Mouse (Mus musculus): ENCODE measurements around the gene Hfe2.
"Not testable (repeated sequence)": the region's sequence is repeated elsewhere in the genome, so short reads cannot be mapped to it uniquely, and the experiment has no call there.

Gene Hfe2

DNA sequence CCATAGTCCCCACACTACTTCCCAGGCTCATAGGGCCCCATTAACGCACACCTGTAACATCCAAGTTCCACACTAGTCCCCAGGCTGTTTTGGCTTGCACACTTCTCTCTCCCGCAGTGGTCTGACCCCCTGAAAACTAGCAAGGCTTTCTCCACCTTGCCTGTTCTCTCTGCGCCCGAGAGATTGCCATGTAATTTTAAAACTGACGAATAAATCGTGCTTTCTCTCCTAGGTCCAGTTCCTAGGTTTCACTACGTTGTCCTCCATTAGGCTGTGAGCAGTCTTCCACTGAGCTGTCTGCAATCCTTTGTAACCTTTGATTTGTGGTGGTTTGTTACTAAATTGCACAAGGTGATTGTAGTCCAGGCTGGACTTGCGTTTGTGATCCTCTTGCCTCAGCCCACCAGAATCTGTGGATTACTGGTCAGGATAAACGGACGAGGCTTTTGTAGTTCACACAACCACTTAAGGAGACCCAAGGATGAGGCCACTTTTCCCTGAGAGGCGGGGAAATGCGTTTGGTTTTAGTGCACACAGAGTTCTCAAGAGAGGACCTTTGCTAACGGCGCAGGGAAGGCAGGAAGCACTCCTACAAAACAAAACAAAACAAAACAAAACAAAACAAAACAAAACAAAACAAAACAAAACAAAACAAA, 28.2 kb upstream of the Hfe2 start:
- DNase-seq: peak; percentile 14

GRCm38 (mm10) chr3:96497451-96498028, 27.4 kb upstream of the Hfe2 start:
- DNase-seq: peak; percentile 89

DNA sequence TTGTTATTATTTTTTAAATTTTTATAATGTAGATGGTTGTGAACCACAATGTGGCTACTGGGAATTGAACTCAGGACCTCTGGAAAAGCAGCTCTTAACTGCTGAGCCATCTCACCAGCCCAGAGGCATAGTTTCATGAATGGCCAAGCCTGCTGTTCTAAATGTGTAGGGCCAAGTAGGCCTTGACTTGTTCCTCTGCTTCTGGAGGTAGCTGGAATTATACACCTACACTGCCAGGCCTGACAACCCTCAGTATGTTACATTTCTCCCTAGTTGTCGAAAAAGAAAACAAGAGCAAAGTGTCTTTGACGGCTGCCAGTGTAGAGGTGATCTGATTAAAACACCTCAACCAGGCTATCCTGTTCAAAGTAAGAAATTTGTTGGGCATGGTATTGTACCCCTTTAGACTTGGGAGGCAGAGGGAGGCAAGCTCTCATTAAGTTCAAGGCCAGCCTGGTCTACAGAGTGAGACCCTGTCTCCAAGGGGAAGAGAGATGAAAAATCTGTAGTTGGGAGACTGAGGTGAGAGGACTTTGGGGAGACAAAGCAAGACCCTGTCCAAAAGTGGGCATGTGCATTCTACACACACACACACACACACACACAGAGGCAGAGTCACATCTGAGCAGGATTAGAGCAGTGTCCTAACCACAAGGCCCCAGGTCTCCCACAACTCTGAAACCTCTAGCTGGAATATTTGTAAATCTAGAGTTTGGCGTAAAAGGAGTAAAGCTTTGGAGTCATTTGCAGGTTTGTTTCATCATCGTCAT, 26.3 kb upstream of the Hfe2 start:
- no peak for DNase-seq

GRCm38 (mm10) chr3:96499481-96500288, 25.3 kb upstream of the Hfe2 start:
- DNase-seq: peak; percentile 85

DNA sequence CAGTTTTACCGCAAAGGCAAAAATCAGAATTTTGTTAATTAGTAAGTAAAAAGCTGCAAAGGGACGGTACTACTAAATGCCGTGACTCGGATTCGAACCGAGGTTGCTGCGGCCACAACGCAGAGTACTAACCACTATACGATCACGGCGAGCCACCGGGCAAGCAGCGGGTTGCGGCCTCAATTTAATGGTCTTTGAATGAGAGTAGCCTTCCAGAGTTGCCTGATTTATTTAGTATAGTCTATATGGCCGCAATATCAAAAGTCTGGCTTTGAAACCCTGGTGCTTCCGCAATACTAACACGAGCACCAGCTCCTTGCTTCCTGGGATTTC, 24.7 kb upstream of the Hfe2 start:
- DNase-seq: peak; percentile 92

DNA sequence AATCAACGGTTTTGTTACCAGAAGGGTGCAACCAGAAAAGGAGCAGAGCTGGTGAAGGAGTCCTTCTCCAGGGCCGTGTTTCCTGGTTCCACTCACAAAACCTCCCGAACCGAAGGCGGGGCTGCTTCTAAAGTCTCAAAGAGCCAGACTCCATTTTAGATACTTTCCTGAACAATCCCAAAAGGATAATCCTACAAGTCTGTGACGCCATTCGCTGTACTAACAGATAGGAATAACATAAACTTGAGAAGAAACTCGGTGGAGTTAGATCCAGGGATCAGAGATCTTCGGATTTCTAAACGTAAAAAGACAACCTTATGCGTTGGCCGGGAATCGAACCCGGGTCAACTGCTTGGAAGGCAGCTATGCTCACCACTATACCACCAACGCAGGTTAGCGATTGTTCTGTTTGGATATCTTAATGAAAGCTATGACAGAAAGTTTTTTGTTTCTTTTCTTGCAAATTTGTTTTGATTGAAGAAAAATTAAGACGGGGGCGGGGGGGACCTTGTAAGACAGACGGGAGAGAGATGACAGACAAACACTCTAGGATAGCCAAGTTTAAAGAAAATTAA, 24.2 kb upstream of the Hfe2 start:
- peak; percentile 92 for DNase-seq

GRCm38 (mm10) chr3:96501391-96502115, 23.4 kb upstream of the Hfe2 start:
- DNase-seq: peak; percentile 88

- peak; percentile 29 for DNase-seq
These were observed 22.5 kb upstream of the Hfe2 start for GRCm38 (mm10) chr3:96502181-96503082.

GRCm38 (mm10) chr3:96503083-96503450, 21.9 kb upstream of the Hfe2 start:
- peak; percentile 84 for DNase-seq

GRCm38 (mm10) chr3:96503946-96504345, 21.0 kb upstream of the Hfe2 start:
- DNase-seq: no peak

DNA sequence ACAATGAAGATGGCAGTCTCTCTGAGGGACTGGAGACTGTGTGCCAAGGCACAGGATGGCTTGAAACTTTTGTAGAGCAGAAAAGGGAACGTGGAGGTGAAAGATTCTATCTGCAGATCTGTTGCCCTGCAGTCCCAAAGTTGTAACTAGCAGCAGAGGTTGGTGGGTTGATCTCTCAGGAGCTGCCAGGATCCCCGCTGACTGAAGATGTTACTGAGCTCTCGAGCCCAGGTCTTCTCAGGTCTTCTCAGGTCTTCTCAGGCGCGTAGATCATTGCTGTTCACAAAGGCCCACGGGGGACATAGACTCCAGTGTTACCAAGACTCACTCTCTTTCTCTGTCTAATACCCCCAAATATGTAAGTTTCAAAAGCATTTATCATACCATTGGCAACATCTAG, 20.0 kb upstream of the Hfe2 start:
- no peak for DNase-seq

GRCm38 (mm10) chr3:96506396-96507047, 18.4 kb upstream of the Hfe2 start:
- DNase-seq: no peak

DNA sequence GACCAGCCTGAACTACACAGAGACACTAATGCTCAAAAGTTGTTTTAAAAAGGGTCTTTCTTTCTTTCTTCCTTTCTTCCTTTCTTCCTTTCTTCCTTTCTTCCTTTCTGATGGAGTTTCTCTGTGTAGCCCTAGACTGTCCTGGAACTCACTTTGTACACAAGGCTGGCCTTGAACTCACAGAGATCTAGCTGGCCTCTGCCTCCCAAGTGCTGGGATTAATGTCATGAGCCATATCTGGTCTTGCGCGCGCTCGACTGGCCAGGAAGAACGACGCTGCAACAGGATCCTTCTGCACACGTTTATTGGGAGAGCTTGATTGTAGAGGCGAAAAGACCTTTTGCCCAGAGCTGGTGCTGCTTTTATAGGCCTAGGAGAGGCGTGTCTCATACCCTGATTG, 17.0 kb upstream of the Hfe2 start:
- not testable (repeated sequence) for DNase-seq

GRCm38 (mm10) chr3:96520171-96520570, 4.8 kb upstream of the Hfe2 start:
- no peak for DNase-seq

GRCm38 (mm10) chr3:96522149-96522548, 2.8 kb upstream of the Hfe2 start:
- no peak for DNase-seq

GRCm38 (mm10) chr3:96524028-96524810, 753 bp upstream of the Hfe2 start:
- DNase-seq: no peak

DNA sequence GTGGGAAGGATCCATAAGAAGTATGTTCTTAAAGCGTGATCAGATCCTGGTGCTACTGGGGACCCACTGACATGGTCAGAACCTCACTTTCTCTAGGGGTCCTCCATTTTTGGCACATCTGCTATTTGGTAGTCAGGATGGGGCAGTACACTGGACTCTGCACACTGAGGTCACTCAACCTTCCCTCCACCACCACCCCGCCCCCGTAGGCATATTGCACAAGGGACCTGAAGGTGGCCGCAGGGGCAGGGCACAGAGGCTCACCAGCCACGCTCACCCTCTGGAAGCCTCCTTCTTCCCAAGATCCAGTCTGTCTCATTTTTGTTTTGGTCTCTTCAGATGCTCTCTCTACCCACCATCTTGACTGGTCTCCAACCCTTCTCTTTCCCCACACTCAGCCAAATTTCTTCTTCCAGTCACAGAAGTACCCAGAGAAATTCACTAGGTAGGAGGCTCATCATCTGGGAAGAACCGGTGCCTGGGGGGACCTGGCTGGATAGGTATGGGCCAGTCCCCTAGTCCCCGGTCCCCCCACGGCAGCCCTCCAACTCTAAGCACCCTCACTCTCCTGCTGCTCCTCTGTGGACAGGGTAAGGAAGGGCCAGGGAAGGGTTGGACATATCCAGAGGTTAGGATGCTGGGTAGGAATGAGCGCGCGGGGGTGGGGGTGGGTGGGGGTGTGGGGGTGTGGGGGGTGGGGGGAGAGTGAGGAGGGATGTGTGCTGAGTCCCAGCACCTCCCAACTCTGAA, 1.2 kb downstream of the Hfe2 start:
- DNase-seq: peak; percentile 57

DNA sequence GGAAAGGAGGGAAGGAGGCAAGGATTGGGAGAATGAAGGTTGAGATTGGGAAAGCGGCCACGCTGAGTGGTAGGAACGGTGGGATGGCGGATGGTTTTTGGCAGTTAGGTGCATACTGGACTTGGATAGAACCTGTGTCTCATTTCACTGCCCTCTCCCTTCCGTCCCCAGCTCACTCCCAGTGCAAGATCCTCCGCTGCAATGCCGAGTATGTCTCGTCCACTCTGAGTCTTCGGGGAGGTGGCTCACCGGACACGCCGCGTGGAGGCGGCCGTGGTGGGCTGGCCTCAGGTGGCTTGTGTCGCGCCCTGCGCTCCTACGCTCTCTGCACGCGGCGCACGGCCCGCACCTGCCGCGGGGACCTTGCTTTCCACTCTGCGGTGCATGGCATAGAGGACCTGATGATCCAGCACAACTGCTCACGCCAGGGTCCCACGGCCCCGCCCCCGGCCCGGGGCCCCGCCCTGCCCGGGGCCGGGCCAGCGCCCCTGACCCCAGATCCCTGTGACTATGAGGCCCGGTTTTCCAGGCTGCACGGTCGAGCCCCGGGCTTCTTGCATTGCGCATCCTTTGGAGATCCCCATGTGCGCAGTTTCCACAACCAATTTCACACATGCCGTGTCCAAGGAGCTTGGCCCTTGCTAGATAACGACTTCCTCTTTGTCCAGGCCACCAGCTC, 2.0 kb downstream of the Hfe2 start:
- DNase-seq: peak; percentile 19

DNA sequence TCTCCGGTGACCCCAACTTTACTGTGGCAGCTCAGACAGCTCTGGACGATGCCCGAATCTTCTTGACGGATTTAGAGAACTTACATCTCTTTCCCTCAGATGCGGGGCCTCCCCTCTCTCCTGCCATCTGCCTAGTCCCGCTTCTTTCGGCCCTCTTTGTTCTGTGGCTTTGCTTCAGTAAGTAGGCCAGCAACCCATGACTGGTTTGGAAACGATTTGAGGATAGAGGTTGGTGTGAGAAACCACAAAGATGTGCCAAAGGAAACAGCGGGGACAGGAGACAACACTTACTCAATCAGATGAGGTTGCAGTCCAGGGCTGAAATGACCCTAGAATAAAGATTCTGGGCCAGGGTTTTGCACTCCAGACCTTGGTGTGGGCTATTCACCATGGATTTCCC, 3.5 kb downstream of the Hfe2 start:
- DNase-seq: no peak
